Mouse (Mus musculus): ENCODE data around the gene 0610010F05Rik.
A peak's percentile ranks its signal among the peaks of the same experiment; 100 is the strongest.

The 0610010F05Rik gene

DNA sequence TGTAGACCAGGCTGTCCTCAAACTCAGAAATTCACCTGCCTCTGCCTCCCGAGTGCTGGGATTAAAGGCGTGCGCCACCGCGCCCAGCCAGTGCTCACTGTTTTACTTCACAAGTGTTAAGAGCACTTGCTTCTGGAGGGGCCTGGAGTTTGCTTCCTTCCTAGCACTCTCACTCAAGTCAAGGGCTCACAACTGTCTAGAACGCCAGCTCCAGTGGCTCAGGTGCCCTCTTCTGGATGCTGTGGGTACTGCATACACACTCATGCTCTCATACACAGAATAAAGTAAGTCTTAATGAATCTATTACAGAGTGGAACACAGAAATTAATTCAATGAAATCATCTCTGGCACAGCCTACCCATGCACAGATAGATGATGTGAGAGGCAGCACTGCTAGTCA is 67.7 kb downstream of the 0610010F05Rik start:
- DNase-seq (ENCODE audit: low spot score in 2 of 2) = peak; percentile 38 to 61

DNA sequence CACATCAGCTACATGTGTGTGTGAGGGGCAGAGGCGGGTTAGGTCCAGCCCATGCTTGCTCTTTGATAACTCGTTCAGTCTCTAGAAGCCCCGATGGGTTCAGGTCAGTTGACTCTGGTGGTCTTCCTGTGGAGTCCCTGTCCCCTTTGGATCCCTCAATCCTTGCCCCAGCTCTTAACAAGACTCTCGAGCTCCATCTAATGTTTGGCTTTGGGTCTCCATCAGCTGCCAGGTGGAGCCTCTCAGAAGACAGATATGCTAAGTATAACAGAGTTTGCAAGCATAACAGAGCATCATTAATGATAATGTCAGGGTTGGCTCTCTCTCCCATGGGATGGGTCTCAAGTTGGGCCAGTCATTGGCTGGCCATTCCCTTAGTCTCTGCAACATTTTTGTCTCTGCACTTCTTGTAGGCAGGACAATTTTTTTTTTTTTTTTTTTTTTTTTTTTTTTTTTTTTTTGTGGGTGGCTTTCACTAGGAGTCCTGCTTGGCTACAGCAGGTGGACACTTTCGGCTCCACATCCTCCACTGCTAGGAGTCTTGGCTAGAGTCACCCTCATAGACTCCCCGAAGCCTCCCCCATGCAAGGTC is 76.3 kb downstream of the 0610010F05Rik start:
- no peak for DNase-seq (ENCODE audit: low spot score in 2 of 2)

DNA sequence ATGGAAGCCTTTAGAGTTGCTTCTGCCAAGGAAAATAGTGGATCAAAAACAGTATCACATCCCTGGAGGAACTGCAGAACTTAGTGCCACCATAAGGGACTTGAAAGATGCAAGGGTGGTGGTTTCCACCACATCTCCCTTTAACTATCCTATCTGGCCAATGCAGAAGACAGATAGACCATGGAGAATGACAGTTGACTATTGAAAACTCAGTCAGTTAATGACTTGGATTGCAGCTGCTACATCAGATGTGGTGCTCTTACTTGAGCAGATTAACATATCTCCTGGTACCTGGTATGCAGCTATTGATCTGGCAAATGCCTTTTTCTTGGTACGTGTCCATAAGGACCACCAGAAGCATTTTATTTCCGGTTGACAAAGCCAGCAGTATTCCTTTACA is 96.0 kb downstream of the 0610010F05Rik start:
- DNase-seq (ENCODE audit: low spot score in 2 of 2) = no peak

DNA sequence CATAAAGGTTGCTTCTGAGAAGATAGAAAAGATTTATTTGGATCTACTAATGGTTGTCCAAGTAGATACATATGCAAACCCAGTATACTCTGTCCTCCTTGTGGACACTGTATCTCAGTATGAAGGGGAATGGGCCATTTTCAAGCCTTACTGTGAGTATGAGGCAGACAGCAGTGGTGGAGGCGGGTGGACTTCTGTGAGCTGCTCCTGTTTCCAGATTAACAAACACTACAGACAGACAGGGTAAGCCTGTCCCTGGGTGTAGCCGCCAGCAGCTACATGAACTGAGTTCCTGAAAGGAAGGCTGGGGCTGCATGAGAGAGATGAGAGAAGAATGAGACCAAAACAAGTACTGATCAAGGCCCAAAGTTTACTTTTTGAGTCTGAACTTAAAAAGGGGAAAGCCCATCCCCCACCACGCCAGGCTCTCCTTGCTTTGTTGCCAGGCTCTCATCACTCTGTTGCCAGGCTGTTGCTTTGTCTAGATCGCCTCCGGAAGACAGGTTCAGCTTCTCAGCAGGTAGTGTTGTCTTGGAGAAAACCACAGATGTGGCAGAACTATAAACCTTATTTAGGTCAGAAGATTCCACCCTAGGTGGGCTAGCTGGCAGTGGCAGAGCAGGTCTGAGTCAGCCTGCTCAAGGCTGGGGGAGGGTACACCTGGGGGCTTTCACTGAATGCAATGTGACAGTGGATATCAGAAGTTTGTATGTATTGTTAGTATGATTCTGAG is 112.8 kb downstream of the 0610010F05Rik start, which contains the start of gene 1700093K21Rik:
Gene 1700093K21Rik (minus strand): TSS at position 683 of the 733 bp plus-strand sequence.
- no peak for DNase-seq (ENCODE audit: low spot score in 2 of 2)

DNA sequence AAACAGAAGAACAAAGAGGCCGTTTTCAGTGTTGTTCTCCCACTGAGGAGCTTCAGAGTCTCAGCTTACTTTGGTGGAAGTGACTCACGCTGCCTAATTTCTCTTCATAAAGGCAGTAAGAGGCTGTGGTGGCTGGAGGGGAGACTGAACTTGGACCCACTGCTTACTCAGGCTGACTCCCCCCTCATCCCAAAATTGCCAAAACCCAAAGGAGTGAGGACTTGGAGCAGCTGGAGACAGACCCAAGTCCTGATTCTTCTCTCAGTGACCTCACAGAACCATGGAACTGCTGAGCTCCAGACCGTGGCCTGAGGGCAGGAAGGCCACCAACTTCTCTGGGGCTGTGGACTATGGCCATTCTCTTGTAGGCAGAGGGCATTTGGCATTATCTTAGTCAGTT is 114.5 kb downstream of the 0610010F05Rik start:
- DNase-seq (ENCODE audit: low spot score in 2 of 2) = no peak

DNA sequence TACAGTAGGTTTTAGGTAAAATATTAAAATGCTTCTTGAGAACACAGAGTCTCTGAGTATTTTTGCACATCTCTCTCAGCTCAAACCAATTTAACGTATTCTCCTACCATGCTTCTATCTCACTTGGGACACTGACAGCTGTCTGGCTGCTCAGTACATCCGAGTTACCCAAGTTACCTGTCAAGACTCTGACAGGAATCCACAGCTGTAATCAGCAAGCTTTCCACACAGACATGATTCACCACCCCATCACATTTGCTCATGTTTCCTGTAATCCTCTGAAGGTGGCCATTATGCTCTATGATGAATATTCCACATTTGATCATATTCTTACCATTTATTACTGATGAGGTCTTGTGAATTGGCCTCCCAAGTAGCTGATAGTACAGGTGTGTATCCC is 118.1 kb downstream of the 0610010F05Rik start:
- no peak for DNase-seq (ENCODE audit: low spot score in 2 of 2)
